Mouse (Mus musculus) urinary bladder, postnatal 10 days (tissue): Measurements from ENCODE around the gene 1500011B03Rik.

ENCODE experiments used
- DNase-seq: peaks from one replicate; pipeline ENCODE4 v3.0.0; 2022; ENCODE audit warnings: low spot score

Gene 1500011B03Rik

DNA sequence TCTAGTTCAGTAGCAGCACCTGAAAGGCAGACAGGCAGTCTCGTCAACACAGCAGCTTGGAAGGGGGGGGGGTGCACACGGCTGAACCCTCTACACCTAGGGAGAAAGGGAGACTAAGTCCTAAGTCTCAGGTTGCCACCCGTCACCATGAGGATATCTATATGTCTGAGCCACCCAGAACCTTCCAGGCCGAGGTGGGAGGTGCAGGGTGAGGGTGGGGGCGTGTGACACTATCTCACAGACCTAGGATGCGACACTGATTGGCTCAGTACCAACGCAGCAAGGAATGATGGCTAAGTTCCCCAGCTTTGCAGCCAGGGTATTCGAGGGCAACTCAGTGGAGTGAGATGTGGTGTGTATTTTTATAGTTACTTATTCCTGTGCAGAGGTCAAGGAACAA is 14.9 kb downstream of the 1500011B03Rik start:
- no peak for DNase-seq

DNA sequence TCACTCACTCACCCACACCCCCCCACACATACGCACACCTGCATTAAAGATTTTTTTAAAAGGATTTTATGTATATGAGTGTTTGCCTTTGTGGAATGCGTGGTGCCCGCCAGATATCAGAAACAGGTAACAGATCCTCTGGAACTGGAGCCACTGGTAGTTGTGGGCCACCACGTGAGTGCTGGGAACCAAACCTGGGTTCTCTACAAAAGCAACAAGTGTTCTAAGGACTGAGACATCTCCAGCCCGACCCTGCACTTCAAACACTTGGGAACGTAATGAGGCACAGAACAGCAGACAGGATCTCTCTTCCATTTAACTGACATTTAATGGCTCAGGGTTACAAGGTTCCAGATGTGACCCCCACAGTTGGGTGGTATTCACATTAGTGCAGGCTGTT is 15.4 kb downstream of the 1500011B03Rik start:
- no peak for DNase-seq

DNA sequence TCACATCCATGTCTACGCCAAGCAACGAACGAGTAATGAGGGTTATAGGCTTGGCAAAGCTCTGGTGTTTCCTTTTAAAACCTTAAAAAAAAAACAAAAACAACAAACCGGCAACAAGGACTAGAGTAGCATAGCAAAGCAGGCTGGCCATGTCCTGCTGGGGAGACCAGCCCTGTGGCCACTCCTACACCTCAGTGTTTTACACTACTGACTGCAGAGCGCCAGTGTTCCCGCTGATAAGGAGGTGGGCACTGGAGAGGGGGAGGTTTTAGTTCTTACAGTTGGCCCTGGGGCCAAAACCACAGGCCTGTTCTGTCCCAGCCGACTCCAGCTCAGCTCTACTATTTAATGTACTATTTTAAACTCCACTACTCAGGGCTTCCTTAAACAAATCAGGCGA is 15.8 kb downstream of the 1500011B03Rik start:
- no peak for DNase-seq

DNA sequence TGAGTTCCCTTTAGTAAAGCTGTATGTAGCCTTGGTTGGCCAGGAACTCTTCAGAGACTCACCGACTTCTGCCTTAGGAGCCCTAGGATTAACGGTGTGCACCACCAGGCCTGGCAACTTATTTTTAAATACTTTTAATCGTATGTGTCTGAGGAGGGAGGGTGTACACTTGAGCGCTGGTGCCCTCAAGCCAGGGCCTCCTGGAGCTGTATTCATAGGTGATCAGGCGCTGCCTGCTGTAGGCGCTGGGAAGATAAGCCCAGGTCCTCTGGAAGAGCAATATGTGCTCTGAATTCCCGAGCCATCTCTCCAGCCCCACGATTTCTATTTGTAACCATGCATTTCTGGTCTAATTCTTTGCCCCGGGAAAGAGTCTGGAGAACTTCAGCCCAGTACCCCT is 16.2 kb downstream of the 1500011B03Rik start:
- DNase-seq, result no peak

DNA sequence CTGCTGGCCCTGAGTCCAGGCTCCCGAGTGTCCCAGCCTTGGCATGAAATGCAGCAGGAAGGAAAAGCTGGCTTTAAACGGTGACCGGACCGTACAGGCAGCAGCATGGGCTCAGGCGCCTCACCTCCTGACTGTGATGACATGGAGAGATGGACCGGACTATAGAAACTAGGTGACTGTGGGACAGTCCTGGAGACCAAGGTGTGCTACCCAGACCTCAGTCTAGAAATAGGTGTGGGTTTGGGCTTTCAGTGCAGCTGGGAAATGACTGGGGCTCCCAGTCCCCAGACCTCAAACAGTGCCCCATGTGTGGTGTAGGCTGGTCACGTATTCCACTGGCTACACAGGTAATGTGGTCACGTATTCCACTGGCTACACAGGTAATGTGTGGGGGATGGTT is 16.6 kb downstream of the 1500011B03Rik start:
- DNase-seq, result no peak

DNA sequence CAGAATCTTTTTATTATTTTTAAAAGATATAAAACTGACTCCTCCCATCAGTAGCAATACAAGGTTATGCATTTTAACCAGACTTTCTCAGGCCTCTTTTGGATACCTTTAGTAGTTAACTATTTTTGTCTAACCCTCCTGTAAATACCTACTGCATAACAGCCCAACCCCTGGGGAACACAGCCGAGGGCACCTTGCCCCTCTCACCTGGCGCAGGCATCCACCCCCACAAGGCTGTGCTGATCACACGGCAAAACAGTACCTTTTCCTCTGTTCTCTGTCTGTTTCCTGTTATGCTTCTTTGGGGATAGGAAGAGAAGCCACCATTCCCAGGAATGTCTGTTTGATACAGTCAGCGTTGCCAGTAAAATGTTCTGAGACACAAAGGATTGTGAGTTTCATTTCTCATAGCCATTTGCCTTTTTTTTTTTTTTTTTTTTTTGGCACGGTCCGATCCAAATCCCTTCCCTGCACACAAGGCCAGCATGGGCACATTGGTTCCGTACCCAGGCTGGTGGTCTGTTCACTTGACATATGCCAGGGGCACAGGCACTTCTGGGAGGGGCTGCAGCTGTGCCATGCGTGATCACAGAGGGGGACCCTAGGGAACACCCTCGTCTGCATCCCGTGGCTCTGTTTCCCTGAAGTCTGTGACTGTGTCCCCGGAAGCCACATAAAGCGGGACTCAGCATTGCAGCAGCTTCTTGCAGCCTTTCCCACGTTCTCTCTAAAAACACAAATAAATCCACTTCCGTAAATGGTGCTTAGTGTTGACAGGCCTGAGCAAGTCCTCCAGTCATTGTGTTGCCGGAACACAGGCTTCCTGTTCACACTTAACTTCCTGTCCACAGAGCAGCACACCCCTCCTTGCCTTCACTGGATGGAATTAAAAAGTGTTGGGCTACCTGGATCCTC is 17.6 kb downstream of the 1500011B03Rik start:
- DNase-seq, result no peak

DNA sequence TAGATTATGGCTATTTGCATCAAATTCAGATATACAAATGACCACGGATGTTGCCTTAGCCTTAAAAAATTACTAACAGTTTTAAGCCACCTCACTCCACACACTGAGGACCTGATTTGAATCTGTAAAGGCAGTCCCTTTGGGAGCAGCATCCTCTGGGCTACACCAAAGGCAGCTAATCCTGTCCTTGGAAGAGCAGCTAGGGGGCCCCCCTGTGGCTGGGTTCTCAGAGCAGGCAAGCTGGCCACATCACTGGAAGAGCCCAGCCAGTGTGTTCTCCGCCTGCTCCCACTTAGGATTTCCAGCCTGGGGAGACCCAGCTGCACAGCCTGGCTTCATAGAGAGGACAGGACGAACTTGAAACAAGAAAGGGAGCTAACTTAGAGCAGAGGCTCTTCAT is 18.3 kb downstream of the 1500011B03Rik start:
- no peak for DNase-seq

DNA sequence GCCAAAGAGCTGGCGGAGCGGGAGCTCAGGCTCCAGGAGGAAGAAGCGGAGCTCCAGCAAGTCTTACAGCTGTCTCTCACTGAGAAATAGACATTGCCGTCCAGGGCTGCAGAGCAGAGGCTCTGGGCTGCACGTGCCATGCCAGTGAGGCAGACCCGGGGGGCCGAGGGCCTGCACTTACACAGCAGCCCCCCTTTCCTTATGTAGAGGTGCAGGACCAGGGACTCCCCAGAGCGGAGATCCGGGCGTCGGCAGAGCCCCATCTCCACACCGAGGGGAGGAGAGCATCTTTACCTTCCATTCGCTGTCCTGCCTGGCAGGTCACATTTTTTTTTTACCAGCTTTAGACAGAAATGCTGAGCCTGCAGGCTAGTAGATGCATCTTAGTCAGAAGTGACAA is 18.9 kb downstream of the 1500011B03Rik start:
- DNase-seq, result no peak

DNA sequence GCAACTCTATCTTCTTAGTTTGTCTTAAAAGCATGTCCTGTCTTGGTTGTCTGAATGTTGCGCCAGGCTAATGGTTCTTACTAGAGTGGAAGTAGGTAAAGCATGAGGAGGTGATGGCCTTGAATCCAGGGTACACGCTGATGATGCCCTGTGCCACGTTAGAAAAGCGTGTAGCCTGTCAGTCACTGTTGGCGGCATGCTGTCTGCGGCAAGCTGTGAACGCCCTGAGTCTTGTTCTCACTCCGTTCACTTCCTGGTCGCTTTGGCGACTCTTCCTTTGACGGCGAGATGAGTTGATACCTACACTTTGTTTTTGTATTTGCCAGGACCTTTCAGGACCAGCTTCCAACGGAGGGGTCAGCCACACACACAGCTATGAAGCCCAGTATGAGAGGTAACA is 20.0 kb downstream of the 1500011B03Rik start:
- no peak for DNase-seq

DNA sequence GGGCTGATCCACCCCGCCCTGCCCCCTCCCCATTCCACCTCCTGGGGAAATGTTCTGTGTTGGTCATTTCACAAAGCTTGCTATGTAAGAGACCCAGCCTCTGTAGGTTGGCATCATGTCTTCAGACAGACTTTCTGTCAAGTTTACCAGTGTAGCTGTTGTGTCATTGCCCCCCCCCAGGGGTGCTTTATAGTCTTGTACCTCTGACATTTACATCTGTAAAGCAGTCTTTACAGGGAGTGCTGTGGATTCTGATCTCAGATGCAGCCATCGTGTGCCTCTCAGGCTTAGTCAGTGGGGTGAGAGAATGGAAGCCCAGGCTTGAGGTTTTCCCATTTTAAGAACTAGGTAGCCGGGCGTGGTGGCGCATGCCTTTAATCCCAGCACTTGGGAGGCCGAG is 21.4 kb downstream of the 1500011B03Rik start:
- DNase-seq, result no peak

DNA sequence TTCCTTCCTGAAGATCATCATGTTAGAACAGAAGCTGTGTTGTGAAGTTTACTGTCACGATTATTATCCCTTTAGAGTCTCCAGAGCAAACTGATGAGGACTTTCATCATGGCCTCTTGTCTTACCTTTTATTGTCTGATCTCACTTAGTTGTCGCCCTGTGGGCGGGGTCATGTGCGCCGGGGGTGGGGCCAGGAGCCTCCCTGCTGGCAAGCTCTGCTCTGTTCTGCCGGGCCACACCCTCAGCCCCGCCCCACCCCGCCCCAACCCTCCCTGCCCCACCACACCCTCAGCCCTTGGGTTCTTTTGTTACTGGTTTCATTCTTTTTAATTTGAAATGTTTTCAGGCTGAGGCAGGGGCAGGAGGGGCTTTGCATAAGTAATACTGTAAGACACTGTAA is 22.2 kb downstream of the 1500011B03Rik start:
- no peak for DNase-seq

DNA sequence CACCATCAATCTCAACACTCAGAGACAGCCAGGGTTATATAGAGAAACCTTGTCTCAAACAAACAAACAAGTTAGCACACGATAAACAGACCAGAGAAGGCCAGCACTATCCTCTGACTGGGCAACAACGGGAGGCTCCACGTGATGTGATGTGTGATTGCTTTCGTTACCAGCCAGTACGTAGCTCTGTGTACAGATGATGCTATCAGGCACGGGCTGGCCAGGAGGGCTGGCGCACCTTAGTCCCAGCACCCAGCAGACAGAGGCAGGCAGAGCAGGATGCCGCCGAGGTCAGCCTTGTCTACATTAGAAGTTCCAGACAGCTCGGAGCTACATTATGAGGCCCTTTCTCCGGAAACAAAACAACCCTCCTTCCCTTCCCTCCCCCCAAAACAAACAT is 23.4 kb downstream of the 1500011B03Rik start:
- DNase-seq, result no peak

DNA sequence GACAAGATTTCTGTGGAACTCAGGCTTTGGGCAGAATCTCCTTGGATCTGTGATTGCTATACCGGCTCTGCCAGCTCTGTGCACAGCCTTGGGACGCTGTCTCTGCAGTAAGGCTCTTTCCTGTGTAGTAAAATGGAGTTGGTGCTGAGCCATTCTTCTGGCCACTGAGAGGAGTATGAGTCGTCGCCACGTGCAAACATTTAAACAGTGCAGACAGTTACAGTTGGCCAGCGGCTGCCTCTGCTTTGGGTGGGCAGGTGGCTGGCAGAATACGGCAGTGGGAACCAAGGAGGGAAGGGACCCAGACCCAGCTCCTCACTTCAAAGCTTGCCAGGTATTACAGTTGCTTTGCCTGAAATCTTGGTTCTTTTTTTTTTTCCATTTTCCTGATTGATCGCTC is 26.0 kb downstream of the 1500011B03Rik start:
- DNase-seq, result no peak

DNA sequence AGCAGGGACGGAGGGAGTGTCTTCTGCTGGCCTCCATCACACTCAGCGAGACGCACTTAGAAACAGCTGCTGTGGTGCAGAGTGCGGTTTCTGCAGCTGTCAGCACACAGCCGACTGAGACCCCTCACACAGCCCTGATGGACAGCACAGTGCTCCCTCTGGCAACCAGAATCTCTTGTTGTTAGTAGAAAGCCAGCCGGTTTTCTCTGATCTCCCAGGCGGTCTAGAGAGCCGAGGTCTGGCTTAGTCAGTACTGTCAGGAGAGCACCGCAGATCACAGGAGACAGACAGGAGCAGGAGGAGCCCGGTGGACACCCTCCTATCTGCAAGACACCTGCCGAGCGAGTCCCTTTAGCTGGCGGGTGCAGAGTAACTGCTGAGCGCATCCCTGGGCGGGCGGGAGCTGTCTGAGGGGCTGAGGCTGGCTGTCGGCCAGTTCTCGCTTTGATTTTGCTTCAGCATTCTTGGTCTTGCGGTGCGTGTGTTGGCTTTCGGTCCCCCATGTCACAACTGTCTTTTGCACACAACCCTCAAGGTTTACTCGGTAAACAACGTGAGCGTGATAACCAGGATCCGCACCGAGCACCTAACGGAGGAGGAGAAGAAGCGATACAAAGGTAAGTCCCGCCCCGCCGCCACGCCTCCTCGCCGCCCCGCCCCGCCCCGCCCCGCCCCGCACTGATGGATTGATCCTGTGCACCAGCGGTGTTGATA is 26.8 kb downstream of the 1500011B03Rik start:
- no peak for DNase-seq

DNA sequence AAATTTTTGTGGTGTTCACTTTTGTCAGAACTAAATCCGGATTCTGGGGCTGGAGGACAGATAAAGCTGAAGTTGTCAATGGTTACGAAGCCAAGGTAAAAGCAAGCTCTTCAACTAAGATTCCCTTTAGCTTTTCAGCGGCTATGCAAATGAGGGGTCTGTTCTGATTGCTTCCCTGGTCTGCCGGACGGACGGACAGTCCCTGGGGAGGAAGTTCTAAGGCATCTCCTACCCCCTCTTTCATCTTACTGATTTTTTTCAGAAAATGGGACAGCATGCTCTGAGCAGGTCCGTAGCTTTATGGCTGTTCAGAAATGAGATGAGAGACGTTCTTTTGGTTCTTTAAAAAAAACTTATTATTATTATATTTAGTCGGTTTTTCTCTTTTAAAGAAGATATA is 27.6 kb downstream of the 1500011B03Rik start:
- DNase-seq, result no peak

DNA sequence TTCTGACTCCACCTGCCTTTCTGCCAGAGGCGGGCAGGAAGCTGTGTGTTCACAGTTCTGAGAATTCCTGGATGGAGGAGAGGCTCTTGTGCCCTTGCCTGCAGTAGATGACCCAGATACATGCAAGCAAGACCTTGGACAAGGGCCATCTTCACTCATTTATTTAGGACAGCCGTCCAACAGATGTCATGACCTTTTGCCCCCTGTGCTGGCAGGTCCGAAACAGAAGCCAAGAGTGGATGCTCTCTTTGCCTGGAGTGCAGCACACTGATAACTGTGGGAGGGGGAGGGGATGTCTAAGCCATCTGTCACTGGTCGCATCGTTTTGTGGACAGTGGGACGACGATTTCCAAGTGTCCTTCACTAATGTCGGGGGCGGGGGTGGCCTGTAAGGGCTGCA is 28.0 kb downstream of the 1500011B03Rik start:
- DNase-seq, result no peak

DNA sequence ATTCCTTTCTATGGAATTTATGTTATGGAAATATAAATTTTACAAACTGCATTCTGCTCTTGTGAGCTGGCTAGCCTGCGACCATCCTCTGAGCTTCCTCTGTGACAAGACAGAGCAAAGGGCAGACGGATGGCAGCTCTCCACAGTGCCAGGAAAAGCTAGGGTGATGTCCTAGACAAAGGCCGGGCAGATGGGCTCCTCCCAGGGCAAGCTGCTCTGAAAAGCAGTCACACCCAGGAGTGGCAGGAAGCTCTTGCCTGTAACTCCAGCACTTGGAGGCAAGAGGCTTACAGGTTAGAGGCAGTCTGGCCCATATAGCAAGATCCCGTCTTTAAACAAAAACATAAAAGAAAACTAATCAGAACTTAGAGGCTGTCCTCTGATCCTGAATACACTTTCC is 28.7 kb downstream of the 1500011B03Rik start:
- no peak for DNase-seq

DNA sequence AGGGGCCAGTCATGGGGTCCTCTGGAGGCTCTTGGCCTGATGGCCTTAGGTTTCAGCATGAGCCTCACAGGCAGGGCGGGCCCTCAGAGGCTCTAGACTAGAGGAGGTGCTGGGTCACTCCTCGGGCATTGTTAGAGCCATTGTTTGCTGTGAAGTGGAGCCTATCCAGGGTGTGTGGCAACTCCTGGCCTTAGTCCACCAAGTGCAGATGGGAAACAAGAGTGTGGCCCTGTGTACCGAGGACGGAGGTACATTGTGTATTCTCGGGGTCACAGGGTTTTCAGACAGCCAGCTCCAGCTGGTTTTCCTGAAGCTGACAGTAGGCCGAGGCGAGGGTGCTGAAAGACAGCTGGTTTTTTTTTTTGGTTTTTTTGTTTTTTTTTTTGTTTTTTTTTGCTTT is 30.0 kb downstream of the 1500011B03Rik start:
- DNase-seq, result no peak

DNA sequence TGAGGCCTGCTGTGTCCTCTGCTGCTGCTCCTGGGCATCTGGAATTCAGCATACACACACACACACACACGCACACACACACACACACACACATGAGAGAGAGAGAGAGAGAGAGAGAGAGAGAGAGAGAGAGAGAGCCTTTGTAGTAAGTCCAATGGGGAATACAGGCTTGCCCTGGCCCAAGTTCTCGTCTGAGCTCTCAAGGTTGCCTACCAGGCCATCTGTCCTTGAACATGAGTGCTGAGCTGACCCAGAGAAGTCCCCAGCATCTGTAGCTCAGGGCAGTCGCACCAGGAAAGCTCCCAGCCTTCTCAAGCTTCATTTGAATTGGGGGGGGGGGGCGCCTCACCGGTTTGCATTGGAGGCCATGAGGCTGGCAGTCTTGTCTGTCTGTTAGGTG is 38.1 kb downstream of the 1500011B03Rik start:
- DNase-seq, result no peak

DNA sequence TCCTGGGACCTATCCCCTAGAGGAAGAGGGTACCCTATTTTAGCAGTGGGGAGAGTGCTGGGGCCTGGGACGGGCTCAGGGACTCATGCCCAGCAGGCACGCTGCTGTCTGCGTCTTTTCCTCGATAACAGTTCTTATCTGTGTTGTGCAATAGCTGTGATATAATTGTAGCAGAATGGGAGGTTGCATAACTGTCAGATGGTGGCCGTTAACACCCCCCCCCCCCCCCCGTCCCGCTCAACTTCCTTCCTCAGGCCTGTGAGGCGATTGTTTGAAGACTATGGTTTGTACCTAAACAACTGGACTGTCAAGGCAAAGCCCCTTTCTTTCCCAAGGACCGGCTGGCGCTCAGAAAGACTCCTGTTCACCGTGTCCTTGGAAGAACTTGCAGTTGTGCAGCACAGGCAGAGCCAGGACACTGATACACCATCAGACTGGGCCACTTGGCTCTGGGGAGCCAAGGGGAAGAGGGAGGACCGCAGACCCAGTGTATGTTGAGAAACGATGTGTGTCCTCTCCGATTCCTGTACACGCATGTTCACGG is 38.6 kb downstream of the 1500011B03Rik start:
- no peak for DNase-seq

DNA sequence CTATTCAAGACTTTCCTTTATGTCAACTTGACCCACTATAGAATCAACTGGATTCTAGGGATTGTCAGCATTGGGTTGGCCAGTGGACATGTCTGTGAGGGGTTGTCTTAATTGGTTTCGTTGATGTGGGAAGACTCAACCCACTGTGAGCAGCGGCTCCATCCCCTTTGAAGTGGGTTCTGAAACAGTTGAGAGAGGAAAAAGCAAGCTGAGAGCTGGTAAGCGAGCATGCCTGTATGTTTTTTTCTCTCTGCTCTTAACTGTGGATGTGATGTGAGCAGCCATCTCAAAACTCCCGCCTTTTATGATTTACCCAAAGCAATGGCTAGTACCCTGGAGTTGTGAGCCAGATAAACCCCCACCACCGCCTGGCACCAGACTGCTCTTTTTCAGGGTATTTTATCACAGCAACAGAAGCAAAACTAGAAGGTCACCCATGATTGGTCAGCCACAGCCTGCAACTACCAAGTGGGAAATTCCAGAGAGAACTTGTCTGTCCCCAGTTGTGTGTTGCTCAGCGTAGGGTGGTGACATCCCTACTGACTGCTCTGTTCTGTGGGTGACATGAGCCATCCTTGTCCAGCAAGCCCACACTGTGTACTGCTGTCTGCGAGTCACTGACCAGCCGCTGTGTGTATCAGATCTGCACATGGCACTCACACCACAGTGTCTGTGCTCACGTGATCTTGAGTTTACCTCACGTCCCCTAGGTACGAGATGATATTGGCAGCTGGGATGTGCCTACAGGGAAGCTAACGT is 39.7 kb downstream of the 1500011B03Rik start:
- DNase-seq, result no peak

DNA sequence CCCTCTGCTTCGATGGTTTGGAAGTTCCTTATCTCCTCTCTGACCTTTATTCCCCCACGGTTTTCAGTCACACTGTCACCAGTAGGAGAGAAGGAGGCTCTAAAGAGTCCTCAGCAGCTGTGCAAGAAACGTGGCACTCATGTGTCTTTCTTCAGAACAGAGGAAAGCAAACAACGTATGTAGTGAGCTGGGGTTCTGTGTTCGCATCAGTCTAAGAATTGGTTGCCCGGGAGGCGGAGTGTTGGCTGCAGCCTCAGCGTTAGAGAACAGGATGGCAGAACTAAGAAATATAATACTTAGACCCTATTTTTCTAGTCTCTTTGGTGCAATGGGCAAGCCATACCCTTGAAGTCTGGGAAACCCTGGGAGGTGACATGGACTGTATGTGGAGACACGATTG is 40.3 kb downstream of the 1500011B03Rik start:
- DNase-seq, result no peak
